23 mouse cellular contexts compared by ENCODE assay signal in the genomic region with DNA sequence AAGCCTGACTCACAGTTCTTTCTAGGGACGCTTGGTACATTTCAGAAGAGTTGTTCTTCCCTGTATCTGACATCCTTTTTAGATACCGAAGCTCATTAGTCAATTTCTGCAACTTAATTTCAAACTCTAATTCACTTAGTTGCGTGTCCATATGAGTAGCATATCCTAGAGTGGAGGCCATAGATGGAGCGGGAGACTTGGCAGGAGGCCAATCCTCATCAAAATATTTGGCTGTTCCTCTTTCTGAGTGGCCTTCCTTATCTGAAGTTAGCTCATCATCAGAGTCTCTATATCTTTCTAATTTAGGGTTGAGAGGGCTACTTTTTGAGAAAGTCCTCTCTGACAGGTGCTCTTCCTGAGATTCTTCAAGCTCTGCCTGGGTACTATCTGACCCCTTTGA. TPM values are rescaled to one million over a fixed set of nuclear protein-coding genes. Genes with fewer than 3 reads are reported as not detected.
DNase-seq lines count a peak whose midpoint lies in the region; ATAC-seq and TF ChIP-seq lines count a peak whose summit lies in the region.
"Not testable (repeated sequence)": the region's sequence is repeated elsewhere in the genome, so short reads cannot be mapped to it uniquely, and the experiment has no call there.
"Had no signal": no experiment of that assay in that cellular context is flagged by ENCODE, and none has a peak within 500 bp of the region (broad histone marks: within the 10 kb centered on the region; RNA-seq: fewer than 3 reads in every experiment).

No protein-coding gene starts in this region.

- TF ChIP-seq RAD21 in MEL (IDR thresholded peaks at IDR 0.05; ENCODE audit: low read depth, low read length) = not testable (repeated sequence)

- not testable (repeated sequence) for H3K79me2 ChIP-seq in MEL (ENCODE audit: control insufficient read depth, insufficient read depth, low read length, poor library complexity)

- not testable (repeated sequence) for TF ChIP-seq POLR2A in MEL (IDR thresholded peaks at IDR 0.05; ENCODE audit: control insufficient read depth in 1 of 2, insufficient read depth in 1 of 2, low read depth in 1 of 2, low read length in 2 of 2, poor library complexity in 1 of 2); limb, embryonic 14.5 days (IDR thresholded peaks at IDR 0.05; ENCODE audit: borderline replicate concordance, extremely low read depth, insufficient read depth, insufficient read length)

- not testable (repeated sequence) for H3K4me1 ChIP-seq in MEL (ENCODE audit: control insufficient read depth in 1 of 2, insufficient read depth in 2 of 2, low read length in 2 of 2); limb, embryonic 14.5 days (ENCODE audit: control insufficient read depth, insufficient read depth, low read length)

- peak; percentile 65 for DNase-seq in MEL (ENCODE audit: low read depth, low spot score)
- peak; percentile 5 for DNase-seq in adrenal gland, adult 2 months
- peak; percentile 23 for DNase-seq in adrenal gland, postnatal 14 days
- DNase-seq in heart, adult 11 months = peak; percentile 30
- peak; percentile 48 for DNase-seq in kidney, postnatal 10 days
- peak; percentile 48 for DNase-seq in limb, embryonic 14.5 days (ENCODE audit: low spot score)
- DNase-seq in lung, postnatal 36 days = peak; percentile 3

- H3K36me3 ChIP-seq in MEL (ENCODE audit: control insufficient read depth in 1 of 2, insufficient read depth in 2 of 2, low read length in 2 of 2); limb, embryonic 14.5 days (ENCODE audit: control insufficient read depth, insufficient read depth, low read length): not testable (repeated sequence)

- not testable (repeated sequence) for ATAC-seq in limb, embryonic 14.5 days (ENCODE audit: low FRiP score, low read depth)

- not testable (repeated sequence) for TF ChIP-seq EP300 in MEL (IDR thresholded peaks at IDR 0.05; ENCODE audit: low read depth in 1 of 2, low read length in 2 of 2)

- not testable (repeated sequence) for H3K4me3 ChIP-seq in MEL (ENCODE audit: control insufficient read depth in 1 of 2, insufficient read depth in 1 of 2, low read depth in 2 of 2, low read length in 2 of 2); limb, embryonic 14.5 days (replicated peaks; ENCODE audit: low read length)

- H3K27ac ChIP-seq in MEL (ENCODE audit: control insufficient read depth, low read depth, low read length); limb, embryonic 14.5 days (replicated peaks; ENCODE audit: low read depth, low read length): not testable (repeated sequence)

- 84% methylated on average over 4 of the region's 4 CpGs for WGBS in limb, embryonic 14.5 days

- H3K9me3 ChIP-seq in MEL (replicated peaks; ENCODE audit: insufficient read depth, low read length); limb, embryonic 14.5 days (ENCODE audit: control insufficient read depth, low read length): not testable (repeated sequence)

- TF ChIP-seq CTCF in MEL (IDR thresholded peaks at IDR 0.05 in 2 of 3, conservative IDR thresholded peaks at IDR 0.05 in 1 of 3; ENCODE audit: control insufficient read depth in 1 of 3, insufficient read depth in 1 of 3, low read depth in 2 of 3, low read length in 3 of 3, poor library complexity in 1 of 3, severe bottlenecking in 1 of 3) = not testable (repeated sequence)

- not testable (repeated sequence) for H3K27me3 ChIP-seq in MEL (ENCODE audit: control insufficient read depth in 1 of 2, insufficient read depth in 2 of 2, low read length in 2 of 2); limb, embryonic 14.5 days (ENCODE audit: control insufficient read depth, insufficient read depth, low read length)

- not testable (repeated sequence) for H3K9ac ChIP-seq in MEL (ENCODE audit: control insufficient read depth, low read depth, low read length, poor library complexity, severe bottlenecking); limb, embryonic 14.5 days (ENCODE audit: low read depth, low read length, severe bottlenecking)

- H3K4me2 ChIP-seq in limb, embryonic 14.5 days (replicated peaks; ENCODE audit: low read depth, low read length, severe bottlenecking) = not testable (repeated sequence)

TF ChIP-seq in MEL, 35 proteins besides CTCF, POLR2A, EP300 and RAD21:
- TF ChIP-seq GATA1 (IDR thresholded peaks at IDR 0.05; ENCODE audit: low read depth, low read length) = 0 out of 2 replicates have a peak, but pooled peaks have one; percentile 11
TF ChIP-seq in MEL: peak in this region for 1; not testable (repeated sequence) for 34.

RNA-seq across cellular contexts. Expression of a gene that starts 29.4 kb away (rescaled TPM):
- total RNA-seq in MEL (2012; rRNA removed) = not detected in 2 replicates
- not detected for polyA plus RNA-seq in MEL (2012; ENCODE audit: insufficient read depth in 1 of 2, insufficient read length in 2 of 2, low read depth in 1 of 2, low replicate concordance in 2 of 2, missing spikeins in 1 of 2)
- not detected for total RNA-seq in adrenal gland, adult 2 months (2021)
- polyA plus RNA-seq in adrenal gland, adult 2 months (2012; rRNA removed) = not detected in 2 replicates
- total RNA-seq in adrenal gland, postnatal 14 days (2021) = not detected in 2 replicates
- not detected in 2 replicates for polyA plus RNA-seq in limb, embryonic 14.5 days (2012; rRNA removed)
- polyA plus RNA-seq in limb, embryonic 14.5 days (2014; fragmentation: Nextera tagmentation; extraction: Ambion mirVana) = not detected in 2 replicates
- total RNA-seq: adrenal gland, adult 18-20 months; adrenal gland, postnatal 36 days; CH12.LX; forebrain, postnatal 0 days; G1E had no signal
- polyA plus RNA-seq: activated CD4-positive, CD25-positive, alpha-beta regulatory T cell, adult 4 months; CD4-positive, CD25-positive, alpha-beta regulatory T cell, adult 4 months; cerebellum, adult 2 months; cortical plate, adult 2 months; embryonic facial prominence, embryonic 10.5 days; embryonic facial prominence, embryonic 12.5 days; embryonic facial prominence, embryonic 14.5 days; forebrain, embryonic 11.5 days; forebrain, embryonic 13.5 days; forebrain, embryonic 15.5 days; forebrain, postnatal 0 days; G1E; Patski had no signal

Comparison
In these comparisons a context has a peak if more than half of its experiments do, and no peak if none do; other contexts are left out.
1. DNase-seq: peak in every context shown above with its lines; median percentile 65 in MEL; 48 in kidney, postnatal 10 days; 48 in limb, embryonic 14.5 days; 30 in heart, adult 11 months; 23 in adrenal gland, postnatal 14 days; 5 in adrenal gland, adult 2 months; 3 in lung, postnatal 36 days.